1 mouse cellular context compared by ENCODE assay signal in genomic region chr1:191384786-191385430, GRCm38 (mm10).
TF ChIP-seq lines count a peak whose summit lies in the region.

No protein-coding gene starts in this region.

TF ChIP-seq in CH12.LX, 34 proteins besides CTCF, POLR2A, EP300 and RAD21 (continued from another document):
- no peak for TF ChIP-seq MAFK (IDR thresholded peaks at IDR 0.05; ENCODE audit: insufficient replicate concordance, low read length)
- TF ChIP-seq E2F4 (IDR thresholded peaks at IDR 0.05; ENCODE audit: insufficient replicate concordance, low read depth, low read length): 0 out of 2 replicates have a peak, but pooled peaks have one; percentile 24
- TF ChIP-seq TCF12 (IDR thresholded peaks at IDR 0.05; ENCODE audit: low read depth, low read length): peak; percentile 79
- TF ChIP-seq RCOR1 (conservative IDR thresholded peaks at IDR 0.05; ENCODE audit: low read depth, low read length): peak; percentile 94
- TF ChIP-seq MAZ (IDR thresholded peaks at IDR 0.05; ENCODE audit: low read depth, low read length): 0 out of 2 replicates have a peak, but pooled peaks have one; percentile 50
TF ChIP-seq in CH12.LX: peak in this region for 18.
